Mouse (Mus musculus) spleen, adult 2 months (tissue): ENCODE data around the gene Mcm8.

ENCODE experiments used
- CTCF ChIP-seq: fragments of 200-500 bp; IDR thresholded peaks from 2 replicates; pipeline ENCODE4 v1.5.1; 2011; ENCODE audit warnings: mild to moderate bottlenecking, inconsistent platforms; ENCODE audit not compliant: insufficient read depth, insufficient read length, insufficient replicate concordance; ENCODE audit errors: extremely low read depth
- POLR2A ChIP-seq: fragments of 200-500 bp; IDR thresholded peaks from 2 replicates; pipeline ENCODE4 v1.6.1; 2011; ENCODE audit warnings: low read depth, low read length, inconsistent platforms

GRCm38 (mm10) chr2:132784039-132784438 lies 31.9 kb upstream of the Mcm8 start:
- TF ChIP-seq CTCF (no peak), POLR2A (no peak)
